Mouse (Mus musculus) embryonic stem cell, embryonic (primary cell): ENCODE measurements around the gene 2700097O09Rik.
"Not testable (repeated sequence)": the region's sequence is repeated elsewhere in the genome, so short reads cannot be mapped to it uniquely, and the experiment has no call there.

Experiments
- CTCF ChIA-PET, 4 experiments: fragments of 300-600 bp in 2 of 4; fragments of 350-600 bp in 2 of 4; sonication (Branson Sonifier 250); formaldehyde crosslinking; loops; one replicate each; lab custom pipeline; 2022; ENCODE audit warnings: inconsistent platforms in 2 of 4; lab: Charles Lee
- POLR2A ChIA-PET, 4 experiments: fragments of 300-600 bp in 2 of 4; fragments of 350-600 bp in 2 of 4; sonication (Branson Sonifier 250); formaldehyde crosslinking; loops; one replicate each; lab custom pipeline; 2022; ENCODE audit warnings: antibody characterized with exemption in 4 of 4, inconsistent platforms in 1 of 4; lab: Charles Lee

The 2700097O09Rik gene

DNA sequence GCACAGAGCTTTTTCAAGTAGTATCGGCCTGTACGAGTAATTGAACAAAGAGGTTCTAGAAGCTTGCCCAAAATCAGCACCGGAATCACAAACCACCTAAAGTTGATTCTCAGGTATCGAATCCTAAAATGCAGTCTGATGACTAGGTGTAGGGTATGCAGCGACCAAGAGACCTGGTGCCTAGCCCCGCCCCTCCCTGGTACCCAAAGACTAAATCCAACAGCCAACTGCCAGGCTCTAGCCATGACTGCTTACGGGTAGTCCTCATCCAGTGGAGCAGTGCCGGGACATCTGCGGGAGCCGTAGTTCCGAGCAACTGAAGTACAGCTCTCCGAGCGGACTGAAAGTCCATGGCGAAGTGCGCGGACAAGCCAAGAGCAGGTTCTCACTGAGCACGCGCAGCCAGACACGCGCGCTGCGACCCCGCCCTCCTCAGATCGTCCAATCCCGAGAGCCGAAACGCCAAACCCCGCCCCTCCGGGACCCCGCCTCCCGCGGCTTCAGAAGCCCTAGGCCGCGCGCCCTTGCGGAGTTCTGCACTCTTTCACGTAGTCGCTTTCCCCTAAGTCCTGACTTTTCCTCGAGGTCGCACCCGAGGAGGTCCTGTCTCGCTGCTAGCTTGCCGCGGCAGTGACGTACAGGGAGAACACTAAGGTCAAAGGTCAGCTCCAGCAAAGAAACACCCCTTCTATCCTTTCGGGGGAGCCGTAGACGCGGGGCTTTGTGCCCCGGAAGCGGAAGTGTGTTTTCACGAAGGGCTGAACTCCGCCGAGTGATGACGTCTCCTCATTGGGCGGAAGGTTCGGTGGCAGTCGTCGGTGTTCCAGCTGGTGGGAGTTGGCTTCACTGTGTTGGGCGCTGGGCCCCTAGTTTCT, at the start of gene 2700097O09Rik, which contains the start of gene Srp54a:
2700097O09Rik (minus strand) TSS at position 385 of the 875 bp plus-strand sequence.
Srp54a (plus strand) TSS at position 537 of the 875 bp plus-strand sequence.
- CTCF ChIA-PET, result not testable (repeated sequence)
- POLR2A ChIA-PET, result interaction anchor here in 2 of 4 experiments (0.6 to 2.0 kb wide), 12 partner anchors 9 to 382 kb away, joined by 3 to 5 read pairs (median 4); partner anchors contain the start of genes Ppp2r3c (in 2 of the 2) and Gm20403 (in 1 of the 2)

GRCm38 (mm10) chr12:55124731-55125130, 44.8 kb upstream of the 2700097O09Rik start:
- POLR2A ChIA-PET, CTCF ChIA-PET: not testable (repeated sequence)

GRCm38 (mm10) chr12:55124242-55124641, 44.3 kb upstream of the 2700097O09Rik start, which contains the start of gene Fam177a:
Gene Fam177a (plus strand): TSS chr12:55124469.
- CTCF ChIA-PET, POLR2A ChIA-PET: not testable (repeated sequence)

GRCm38 (mm10) chr12:55112616-55113015, 32.7 kb upstream of the 2700097O09Rik start:
- POLR2A ChIA-PET, CTCF ChIA-PET: not testable (repeated sequence)

GRCm38 (mm10) chr12:55092127-55092526, 12.2 kb upstream of the 2700097O09Rik start:
- CTCF ChIA-PET, POLR2A ChIA-PET: not testable (repeated sequence)

GRCm38 (mm10) chr12:55080601-55080942, 662 bp upstream of the 2700097O09Rik start:
- POLR2A ChIA-PET, result interaction anchor here in 2 of 4 experiments (0.9 to 2.0 kb wide), 8 partner anchors 9 to 383 kb away, joined by 3 to 5 read pairs (median 5); partner anchors contain the start of genes Ppp2r3c (in 2 of the 2) and Gm20403 (in 1 of the 2)
- CTCF ChIA-PET, result not testable (repeated sequence)

- CTCF ChIA-PET, result not testable (repeated sequence)
- POLR2A ChIA-PET, result interaction anchor here in 1 of 4 experiments (1.2 kb wide), 1 partner anchor 211 kb away, joined by 3 read pairs; no protein-coding TSS in a partner anchor
These were observed 1.2 kb downstream of the 2700097O09Rik start for GRCm38 (mm10) chr12:55078706-55079105.

DNA sequence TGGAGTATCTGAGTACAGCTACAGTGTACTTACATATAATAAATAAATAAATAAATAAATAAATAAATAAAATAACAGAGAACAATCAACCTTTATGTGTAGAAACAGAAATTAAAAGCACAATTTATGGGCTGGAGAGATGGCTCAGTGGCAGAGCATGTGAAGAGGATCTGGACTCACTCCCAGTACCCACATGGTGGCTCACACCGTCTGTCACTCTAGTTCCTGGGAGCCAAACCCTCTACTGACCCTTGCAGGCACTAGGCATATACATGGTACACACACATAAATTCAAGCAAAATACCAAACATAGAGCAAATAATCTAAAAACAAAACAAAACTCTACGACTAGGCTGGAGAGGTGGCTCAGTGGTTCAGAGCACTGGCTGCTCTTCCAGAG, 4.6 kb downstream of the 2700097O09Rik start:
- POLR2A ChIA-PET, result interaction anchor here in 1 of 4 experiments (0.8 kb wide), 1 partner anchor 9 kb away, joined by 3 read pairs; no protein-coding TSS in a partner anchor
- CTCF ChIA-PET, result no interaction called here

GRCm38 (mm10) chr12:55073686-55074085, 6.2 kb downstream of the 2700097O09Rik start:
- POLR2A ChIA-PET, result no interaction called here
- CTCF ChIA-PET, result interaction anchor here in 1 of 4 experiments (0.6 kb wide), 1 partner anchor 28 kb away, joined by 3 read pairs; no protein-coding TSS in a partner anchor

DNA sequence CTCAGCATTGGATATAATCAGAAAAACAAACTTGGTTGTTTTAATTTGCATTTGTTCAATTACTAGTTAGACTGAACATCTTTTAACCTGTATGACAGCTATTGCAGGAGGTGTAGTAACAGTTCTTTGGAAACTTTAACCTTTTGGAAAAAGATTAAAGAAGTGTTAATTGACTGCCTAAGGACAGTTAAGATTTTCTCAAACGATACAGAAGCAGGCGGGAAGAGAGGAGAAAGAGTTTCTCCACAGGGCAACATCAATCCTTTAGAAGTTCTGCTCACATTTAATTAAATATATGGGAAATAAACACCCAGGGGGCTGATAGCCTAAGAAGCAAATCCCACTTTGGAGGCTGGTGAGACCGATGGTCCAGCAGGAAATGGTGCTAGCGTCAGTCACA, 7.4 kb downstream of the 2700097O09Rik start:
- ChIA-PET CTCF (interaction anchor here in 1 of 4 experiments (0.9 kb wide), 1 partner anchor 242 kb away, joined by 3 read pairs; no protein-coding TSS in a partner anchor), POLR2A (interaction anchor here in 1 of 4 experiments (1.5 kb wide), 1 partner anchor 13 kb away, joined by 5 read pairs; no protein-coding TSS in a partner anchor)

DNA sequence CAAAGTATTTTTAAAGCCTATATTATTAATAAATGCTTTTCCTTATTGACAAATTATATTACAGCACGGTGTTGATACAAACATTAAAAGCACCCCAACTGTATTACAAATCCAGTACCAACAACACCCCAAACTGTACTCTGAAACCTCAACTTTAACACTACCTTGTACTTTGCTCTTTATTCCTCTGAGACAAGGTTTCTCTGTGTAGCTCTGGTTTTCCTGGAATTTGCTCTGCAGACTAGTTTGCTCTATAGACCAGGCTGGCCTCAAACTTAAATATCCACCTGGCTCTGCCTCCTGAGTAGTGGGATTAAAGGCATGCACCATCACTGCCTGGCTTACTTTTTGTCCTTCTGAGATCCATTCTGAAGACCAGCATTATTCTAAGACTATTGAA, 17.8 kb downstream of the 2700097O09Rik start:
- CTCF ChIA-PET, result interaction anchor here in 1 of 4 experiments (0.6 kb wide), 1 partner anchor 232 kb away, joined by 3 read pairs; no protein-coding TSS in a partner anchor
- POLR2A ChIA-PET, result no interaction called here

GRCm38 (mm10) chr12:55061006-55061405, 18.9 kb downstream of the 2700097O09Rik start:
- ChIA-PET CTCF (interaction anchor here in 1 of 4 experiments (1.6 kb wide), 1 partner anchor 230 kb away, joined by 3 read pairs; no protein-coding TSS in a partner anchor), POLR2A (interaction anchor here in 1 of 4 experiments (0.9 to 1.8 kb wide), 3 partner anchors 17 to 70 kb away, joined by 3 to 5 read pairs (median 4); partner anchors contain the start of genes 2700097O09Rik and Srp54a)

DNA sequence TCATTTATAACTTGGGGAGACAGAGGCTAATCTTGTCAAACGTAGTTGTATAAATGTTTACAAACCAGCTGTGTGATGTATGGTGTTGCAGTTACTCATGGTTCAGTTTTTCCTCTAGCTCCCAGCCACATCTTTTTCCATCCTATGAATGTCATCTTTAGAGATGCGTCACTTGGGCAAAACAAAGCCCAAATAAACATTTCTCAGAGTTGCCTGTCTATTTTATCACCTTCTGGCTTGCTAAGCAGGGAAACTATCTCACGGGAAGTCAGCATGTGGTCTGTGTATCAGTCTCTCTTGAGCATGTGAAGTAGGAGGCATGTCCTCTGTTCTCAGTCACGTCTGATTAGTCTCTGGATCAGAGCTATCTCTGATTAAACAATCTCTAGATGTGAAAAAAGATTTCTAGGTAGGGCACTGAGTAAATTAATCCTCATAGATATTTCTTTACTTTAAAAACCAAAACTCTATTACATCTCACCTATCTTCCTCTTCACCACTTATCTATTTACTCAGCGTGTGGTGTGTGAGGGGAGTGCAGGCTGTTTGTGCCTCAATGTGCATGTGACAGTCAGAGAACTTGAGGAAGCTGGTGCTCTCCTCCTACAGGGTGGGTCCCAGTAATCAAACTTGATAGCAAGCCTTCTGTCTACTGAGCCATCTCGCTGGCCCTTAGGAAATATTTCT, 19.6 kb downstream of the 2700097O09Rik start:
- POLR2A ChIA-PET, result interaction anchor here in 2 of 4 experiments (0.6 to 1.8 kb wide), 8 partner anchors 9 to 409 kb away, joined by 3 to 6 read pairs (median 3); partner anchors contain the start of genes 2700097O09Rik (in 1 of the 2) and Srp54a (in 1 of the 2)
- CTCF ChIA-PET, result interaction anchor here in 1 of 4 experiments (1.6 kb wide), 1 partner anchor 230 kb away, joined by 3 read pairs; no protein-coding TSS in a partner anchor

- ChIA-PET CTCF (interaction anchor here in 2 of 4 experiments (0.6 to 1.6 kb wide), 2 partner anchors 153 to 229 kb away, joined by 3 read pairs; no protein-coding TSS in a partner anchor), POLR2A (interaction anchor here in 2 of 4 experiments (0.6 to 1.8 kb wide), 7 partner anchors 8 to 410 kb away, joined by 3 to 6 read pairs (median 3); partner anchors contain the start of genes 2700097O09Rik (in 1 of the 2) and Srp54a (in 1 of the 2))
These were observed 20.1 kb downstream of the 2700097O09Rik start for GRCm38 (mm10) chr12:55059812-55060211.

GRCm38 (mm10) chr12:55058865-55059615, 20.9 kb downstream of the 2700097O09Rik start:
- ChIA-PET POLR2A (interaction anchor here in 2 of 4 experiments (1.0 to 1.8 kb wide), 4 partner anchors 13 to 74 kb away, joined by 3 to 5 read pairs (median 4); partner anchors contain the start of genes 2700097O09Rik (in 1 of the 2) and Srp54a (in 1 of the 2)), CTCF (interaction anchor here in 2 of 4 experiments (0.6 to 1.6 kb wide), 2 partner anchors 152 to 228 kb away, joined by 3 read pairs; no protein-coding TSS in a partner anchor)

GRCm38 (mm10) chr12:55056703-55057102, 23.2 kb downstream of the 2700097O09Rik start:
- POLR2A ChIA-PET, result interaction anchor here in 1 of 4 experiments (0.6 to 1.3 kb wide), 2 partner anchors 50 to 197 kb away, joined by 4 to 6 read pairs; no protein-coding TSS in a partner anchor
- CTCF ChIA-PET, result no interaction called here
